Mouse (Mus musculus): Measurements from ENCODE around the gene Tbc1d2b. TPM values are rescaled to one million over a fixed set of nuclear protein-coding genes. Genes with fewer than 3 reads are reported as not detected.

Gene Tbc1d2b
- total and polyA plus RNA-seq, 3 experiments = 0.09 to 0.90 (median 0.22) TPM

GRCm38 (mm10) chr9:90269011-90269681, 1.5 kb downstream of the Tbc1d2b start:
- H3K4me1 ChIP-seq (ENCODE audit: insufficient read depth, low read depth, low read length) = peaks cover 3% of the 10 kb centered on the region; the same call in 1 of the 2 replicates
- ATAC-seq (ENCODE audit: extremely low read depth, insufficient number of reproducible peaks, low FRiP score, poor library complexity, severe bottlenecking) (no peak), DNase-seq (ENCODE audit: low spot score) (no peak)
- H3K9me3 ChIP-seq (replicated peaks) = peaks cover 28% of the 10 kb centered on the region
- no peaks in the 10 kb centered on the region for H3K36me3 ChIP-seq (replicated peaks)
- no peak overlapping the region for H3K4me3 ChIP-seq (ENCODE audit: low read depth, low read length)
- H3K27me3 ChIP-seq (ENCODE audit: insufficient read depth, low read length) = no peaks in the 10 kb centered on the region
- TF ChIP-seq GATA1 (IDR thresholded peaks at IDR 0.05; ENCODE audit: borderline replicate concordance, low read length) (no peak), POLR2AphosphoS5 (IDR thresholded peaks at IDR 0.05; ENCODE audit: insufficient replicate concordance, low read depth, low read length) (no peak), TAL1 (conservative IDR thresholded peaks at IDR 0.05; ENCODE audit: low read depth, low read length) (no peak), GATA2 (IDR thresholded peaks at IDR 0.05; ENCODE audit: borderline replicate concordance, low read depth, low read length) (no peak), CTCF (IDR thresholded peaks at IDR 0.05; ENCODE audit: low read depth, low read length) (no peak)

- Histone ChIP-seq H3K27me3 (ENCODE audit: insufficient read depth, low read length) (no peaks in the 10 kb centered on the region), H3K36me3 (replicated peaks) (no peaks in the 10 kb centered on the region), H3K9me3 (replicated peaks) (peaks cover 24% of the 10 kb centered on the region), H3K4me1 (ENCODE audit: insufficient read depth, low read depth, low read length) (peaks cover 4% of the 10 kb centered on the region; the same call in 1 of the 2 replicates), H3K4me3 (ENCODE audit: low read depth, low read length) (no peak overlapping the region)
- no peak for ATAC-seq (ENCODE audit: extremely low read depth, insufficient number of reproducible peaks, low FRiP score, poor library complexity, severe bottlenecking)
- DNase-seq (ENCODE audit: low spot score) = no peak
- TF ChIP-seq CTCF (IDR thresholded peaks at IDR 0.05; ENCODE audit: low read depth, low read length) = no peak
These were observed 3.7 kb downstream of the Tbc1d2b start for GRCm38 (mm10) chr9:90266926-90267325.

- no peak overlapping the region for H3K4me3 ChIP-seq (ENCODE audit: low read depth, low read length)
- no peaks in the 10 kb centered on the region for H3K36me3 ChIP-seq (replicated peaks)
- ATAC-seq (ENCODE audit: extremely low read depth, insufficient number of reproducible peaks, low FRiP score, poor library complexity, severe bottlenecking) (no peak), DNase-seq (ENCODE audit: low spot score) (no peak)
- TF ChIP-seq POLR2AphosphoS5 (IDR thresholded peaks at IDR 0.05; ENCODE audit: insufficient replicate concordance, low read depth, low read length) (no peak), GATA2 (IDR thresholded peaks at IDR 0.05; ENCODE audit: borderline replicate concordance, low read depth, low read length) (no peak), TAL1 (conservative IDR thresholded peaks at IDR 0.05; ENCODE audit: low read depth, low read length) (no peak), CTCF (IDR thresholded peaks at IDR 0.05; ENCODE audit: low read depth, low read length) (no peak), GATA1 (IDR thresholded peaks at IDR 0.05; ENCODE audit: borderline replicate concordance, low read length) (no peak)
- H3K27me3 ChIP-seq (ENCODE audit: insufficient read depth, low read length) = no peaks in the 10 kb centered on the region
- H3K4me1 ChIP-seq (ENCODE audit: insufficient read depth, low read depth, low read length) = peaks cover 6% of the 10 kb centered on the region; the same call in 1 of the 2 replicates
- H3K9me3 ChIP-seq (replicated peaks) = peaks cover 25% of the 10 kb centered on the region
These were observed 4.5 kb downstream of the Tbc1d2b start for GRCm38 (mm10) chr9:90266059-90266458.

GRCm38 (mm10) chr9:90265322-90266039, 5.1 kb downstream of the Tbc1d2b start:
- no peak for TF ChIP-seq CTCF (IDR thresholded peaks at IDR 0.05; ENCODE audit: low read depth, low read length)
- TF ChIP-seq GATA1 (IDR thresholded peaks at IDR 0.05; ENCODE audit: borderline replicate concordance, low read length) = no peak
- TF ChIP-seq TAL1 (conservative IDR thresholded peaks at IDR 0.05; ENCODE audit: low read depth, low read length) = no peak
- no peak overlapping the region for H3K4me3 ChIP-seq (ENCODE audit: low read depth, low read length)
- ATAC-seq (ENCODE audit: extremely low read depth, insufficient number of reproducible peaks, low FRiP score, poor library complexity, severe bottlenecking) = no peak
- H3K9me3 ChIP-seq (replicated peaks) = peaks cover 28% of the 10 kb centered on the region
- DNase-seq (ENCODE audit: low spot score) = no peak
- no peaks in the 10 kb centered on the region for H3K27me3 ChIP-seq (ENCODE audit: insufficient read depth, low read length)
- no peaks in the 10 kb centered on the region for H3K36me3 ChIP-seq (replicated peaks)
- peaks cover 9% of the 10 kb centered on the region; the same call in 1 of the 2 replicates for H3K4me1 ChIP-seq (ENCODE audit: insufficient read depth, low read depth, low read length)

- Histone ChIP-seq H3K27me3 (ENCODE audit: insufficient read depth, low read length) (no peaks in the 10 kb centered on the region), H3K9me3 (replicated peaks) (peaks cover 27% of the 10 kb centered on the region), H3K4me3 (ENCODE audit: low read depth, low read length) (no peak overlapping the region), H3K4me1 (ENCODE audit: insufficient read depth, low read depth, low read length) (peaks cover 7% of the 10 kb centered on the region; the same call in 1 of the 2 replicates), H3K36me3 (replicated peaks) (no peaks in the 10 kb centered on the region)
- no peak for DNase-seq (ENCODE audit: low spot score)
- ATAC-seq (ENCODE audit: extremely low read depth, insufficient number of reproducible peaks, low FRiP score, poor library complexity, severe bottlenecking) = no peak
- TF ChIP-seq CTCF (IDR thresholded peaks at IDR 0.05; ENCODE audit: low read depth, low read length) = no peak
- TF ChIP-seq GATA2 (IDR thresholded peaks at IDR 0.05; ENCODE audit: borderline replicate concordance, low read depth, low read length) = no peak
- TF ChIP-seq POLR2AphosphoS5 (IDR thresholded peaks at IDR 0.05; ENCODE audit: insufficient replicate concordance, low read depth, low read length) = no peak
- TF ChIP-seq GATA1 (IDR thresholded peaks at IDR 0.05; ENCODE audit: borderline replicate concordance, low read length) = no peak
- TF ChIP-seq TAL1 (conservative IDR thresholded peaks at IDR 0.05; ENCODE audit: low read depth, low read length) = no peak
These were observed 7.3 kb downstream of the Tbc1d2b start for GRCm38 (mm10) chr9:90263340-90263679.

GRCm38 (mm10) chr9:90262591-90263339, 7.8 kb downstream of the Tbc1d2b start:
- TF ChIP-seq TAL1 (conservative IDR thresholded peaks at IDR 0.05; ENCODE audit: low read depth, low read length) (no peak), GATA2 (IDR thresholded peaks at IDR 0.05; ENCODE audit: borderline replicate concordance, low read depth, low read length) (no peak), GATA1 (IDR thresholded peaks at IDR 0.05; ENCODE audit: borderline replicate concordance, low read length) (no peak), CTCF (IDR thresholded peaks at IDR 0.05; ENCODE audit: low read depth, low read length) (no peak), POLR2AphosphoS5 (IDR thresholded peaks at IDR 0.05; ENCODE audit: insufficient replicate concordance, low read depth, low read length) (no peak)
- ATAC-seq (ENCODE audit: extremely low read depth, insufficient number of reproducible peaks, low FRiP score, poor library complexity, severe bottlenecking) (no peak), DNase-seq (ENCODE audit: low spot score) (no peak)
- Histone ChIP-seq H3K36me3 (replicated peaks) (no peaks in the 10 kb centered on the region), H3K4me1 (ENCODE audit: insufficient read depth, low read depth, low read length) (peaks cover 7% of the 10 kb centered on the region; the same call in 1 of the 2 replicates), H3K27me3 (ENCODE audit: insufficient read depth, low read length) (no peaks in the 10 kb centered on the region), H3K9me3 (replicated peaks) (peaks cover 32% of the 10 kb centered on the region), H3K4me3 (ENCODE audit: low read depth, low read length) (no peak overlapping the region)

All from G1E (cell line).